Mouse (Mus musculus) thymus, adult 2 months (tissue): ENCODE measurements around the gene Sema3c. TPM values are rescaled to one million over a fixed set of nuclear protein-coding genes. Genes with fewer than 3 reads are reported as not detected.
"Not testable (repeated sequence)": the region's sequence is repeated elsewhere in the genome, so short reads cannot be mapped to it uniquely, and the experiment has no call there.

Experiments used
- DNase-seq: peaks from one replicate; pipeline ENCODE4 v3.0.0; 2021
- H3K27ac ChIP-seq: fragments of 200-500 bp; 2 replicates; pipeline ENCODE4 v1.5.1; 2012; ENCODE audit warnings: low read length, control low read depth; ENCODE audit not compliant: control insufficient read depth, insufficient read depth
- H3K27me3 ChIP-seq: fragments of 200-500 bp; 2 replicates; pipeline ENCODE4 v1.6.1; 2012; ENCODE audit warnings: mild to moderate bottlenecking, low read length, moderate library complexity, mixed read lengths; ENCODE audit not compliant: control insufficient read depth, insufficient read depth
- H3K36me3 ChIP-seq: fragments of 200-500 bp; 2 replicates; pipeline ENCODE4 v1.6.1; 2012; ENCODE audit warnings: mild to moderate bottlenecking, low read length, moderate library complexity; ENCODE audit not compliant: control insufficient read depth, insufficient read depth
- H3K4me1 ChIP-seq: fragments of 200-500 bp; replicated peaks from 2 replicates; pipeline ENCODE4 v1.6.1; 2012; ENCODE audit warnings: low read length; ENCODE audit not compliant: control insufficient read depth, insufficient read depth
- H3K4me3 ChIP-seq: fragments of 200-500 bp; 2 replicates; pipeline ENCODE4 v1.5.1; 2012; ENCODE audit warnings: mild to moderate bottlenecking, low read length, control low read depth, moderate library complexity; ENCODE audit not compliant: control insufficient read depth, insufficient read depth
- CTCF ChIP-seq: fragments of 200-500 bp; IDR thresholded peaks from 2 replicates; pipeline ENCODE4 v1.5.1; 2012; ENCODE audit warnings: mild to moderate bottlenecking, control low read depth, low read length, moderate library complexity, borderline replicate concordance; ENCODE audit not compliant: control insufficient read depth, poor library complexity, insufficient read depth; ENCODE audit errors: extremely low read depth
- POLR2A ChIP-seq: fragments of 200-500 bp; IDR thresholded peaks from 2 replicates; pipeline ENCODE4 v1.6.1; 2012; ENCODE audit warnings: mild to moderate bottlenecking, low read length, control low read depth, moderate library complexity; ENCODE audit not compliant: control insufficient read depth, poor library complexity, insufficient read depth; ENCODE audit errors: extremely low read depth
- WGBS: fragments of 180-500 bp; shearing (Covaris S2); methylation state at CpG from one replicate; pipeline ENCODE4 v1.1.7; 2018; 5-methylcytosine and 5-hydroxymethylcytosine counted together
- polyA plus RNA-seq: library from polyadenylated mRNA; depleted of rRNA; stranded (reverse); fragments of >200 nt; gene quantifications from 2 replicates; pipeline ENCODE4 v1.2.3, GENCODE M21; 2012; rRNA removed

Sema3c gene
- 0.56 and 1.2 TPM in 2 replicates for polyA plus RNA-seq

DNA sequence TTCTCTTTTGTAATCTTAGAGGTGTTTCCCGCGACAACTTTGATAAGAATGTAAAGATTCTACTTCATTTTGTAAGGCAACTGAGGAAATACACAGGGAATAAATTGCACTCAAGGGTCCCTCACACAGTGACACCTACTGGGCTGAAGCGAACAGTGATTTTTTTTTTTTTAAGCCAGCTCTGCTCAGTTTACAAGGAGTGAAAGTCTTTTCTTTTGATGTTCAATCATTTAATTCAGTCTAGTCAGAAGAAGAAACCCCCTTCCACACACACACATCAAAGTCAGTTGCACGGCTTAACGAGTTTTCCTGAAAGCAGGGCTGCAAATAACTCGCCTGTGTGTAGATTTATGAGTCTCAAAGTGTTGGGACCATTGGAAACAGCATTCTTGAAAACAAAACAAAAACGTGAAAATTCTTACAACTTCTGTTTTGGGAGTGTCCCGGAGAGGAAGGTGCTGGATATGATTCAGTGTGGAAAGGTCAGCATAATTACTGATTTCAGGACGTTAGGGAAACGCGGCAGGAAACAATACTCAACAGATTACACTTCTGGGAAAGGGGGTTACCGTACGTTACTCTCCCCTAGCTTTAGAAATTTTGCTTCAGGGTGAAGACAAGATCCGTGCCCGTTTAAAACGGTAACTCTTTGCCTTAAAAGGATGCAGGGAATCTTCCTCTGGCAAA lies at the start of gene Sema3c:
TSS of gene Sema3c (plus strand) at position 588 of the 687 bp plus-strand sequence.
- 3% methylated on average over 16 of the region's 16 CpGs for WGBS
- H3K27me3 ChIP-seq, result no peaks in the 10 kb centered on the region
- DNase-seq, result no peak
- no peaks in the 10 kb centered on the region for H3K36me3 ChIP-seq
- no peak for TF ChIP-seq CTCF
- TF ChIP-seq POLR2A, result no peak
- H3K27ac ChIP-seq, result no peak within 1 kb of the TSS
- no peaks in the 10 kb centered on the region for H3K4me1 ChIP-seq
- no peak within 1 kb of the TSS for H3K4me3 ChIP-seq

GRCm38 (mm10) chr5:17531165-17531564 lies 42.9 kb upstream of the Sema3c start:
- H3K4me1 ChIP-seq, H3K4me3 ChIP-seq, H3K36me3 ChIP-seq, H3K27me3 ChIP-seq, DNase-seq, H3K27ac ChIP-seq: not testable (repeated sequence)
- 91% methylated on average over 2 of the region's 2 CpGs for WGBS

DNA sequence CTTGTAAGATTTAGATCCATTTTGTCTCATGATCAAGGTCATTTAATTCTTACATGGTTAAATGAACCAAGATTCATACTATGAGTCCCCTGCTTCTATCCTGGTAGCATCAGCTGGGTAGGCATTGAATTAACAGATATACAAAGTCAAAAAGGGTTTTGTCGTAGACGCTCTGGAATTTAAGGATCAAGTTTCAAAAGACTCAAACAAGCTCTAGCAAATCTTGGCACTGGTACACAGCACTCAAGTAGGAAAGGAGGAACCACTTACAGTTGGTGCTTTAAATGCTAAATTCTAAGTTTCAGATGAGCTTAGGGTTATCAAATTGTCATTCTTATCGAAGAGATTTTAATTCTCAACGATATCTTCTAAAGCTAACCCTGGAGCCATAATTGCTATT lies 30.9 kb upstream of the Sema3c start:
- Histone ChIP-seq H3K27me3 (no peaks in the 10 kb centered on the region), H3K27ac (no peak overlapping the region), H3K36me3 (no peaks in the 10 kb centered on the region), H3K4me1 (no peaks in the 10 kb centered on the region), H3K4me3 (no peak overlapping the region)
- 94% methylated on average over 4 of the region's 4 CpGs for WGBS
- no peak for DNase-seq
- TF ChIP-seq POLR2A (no peak), CTCF (no peak)

- no peaks in the 10 kb centered on the region for H3K4me1 ChIP-seq
- WGBS, result 97% methylated on average over 2 of the region's 2 CpGs
- no peaks in the 10 kb centered on the region for H3K27me3 ChIP-seq
- TF ChIP-seq POLR2A (no peak), CTCF (no peak)
- H3K36me3 ChIP-seq, result no peaks in the 10 kb centered on the region
- DNase-seq, result no peak
- no peak overlapping the region for H3K4me3 ChIP-seq
- no peak overlapping the region for H3K27ac ChIP-seq
Measured at GRCm38 (mm10) chr5:17544904-17545449, 29.1 kb upstream of the Sema3c start.

GRCm38 (mm10) chr5:17551693-17552092 lies 22.4 kb upstream of the Sema3c start:
- DNase-seq, result no peak
- Histone ChIP-seq H3K36me3 (no peaks in the 10 kb centered on the region), H3K27ac (no peak overlapping the region), H3K4me3 (no peak overlapping the region), H3K27me3 (no peaks in the 10 kb centered on the region), H3K4me1 (no peaks in the 10 kb centered on the region)
- TF ChIP-seq CTCF (no peak), POLR2A (no peak)
- WGBS, result 80% methylated on average over 3 of the region's 3 CpGs

- 6% methylated on average over 7 of the region's 7 CpGs for WGBS
- H3K27me3 ChIP-seq, result no peaks in the 10 kb centered on the region
- no peak overlapping the region for H3K4me3 ChIP-seq
- no peaks in the 10 kb centered on the region for H3K36me3 ChIP-seq
- no peak for DNase-seq
- no peaks in the 10 kb centered on the region for H3K4me1 ChIP-seq
- TF ChIP-seq POLR2A (no peak), CTCF (no peak)
- H3K27ac ChIP-seq, result no peak overlapping the region
Measured at GRCm38 (mm10) chr5:17556073-17556473, 18.0 kb upstream of the Sema3c start.
